Mouse (Mus musculus): ENCODE measurements around the gene Slc9a2. TPM values are rescaled to one million over a fixed set of nuclear protein-coding genes. Genes with fewer than 3 reads are reported as not detected.

The Slc9a2 gene
- polyA plus RNA-seq, 1 experiment from 2014 or later = 0.13 TPM

- in situ Hi-C loops (cut with MboI; ENCODE audit: low pct_unique_long_range_greater_than_20kb) = no loop called here
- ChIA-PET CTCF (interaction anchor here (1.4 to 2.2 kb wide), 2 partner anchors 9 to 43 kb away, joined by 3 to 7 read pairs; no protein-coding TSS in a partner anchor), POLR2A (no interaction called here)
- DNase-seq (ENCODE audit: low read depth, low spot score) (no peak), ATAC-seq (no peak)
- no peaks in the 10 kb centered on the region for H3K27me3 ChIP-seq
- TF ChIP-seq CTCF (IDR thresholded peaks at IDR 0.05) = no peak
These were observed 103.9 kb downstream of the Slc9a2 start for GRCm38 (mm10) chr1:40784306-40784705.

DNA sequence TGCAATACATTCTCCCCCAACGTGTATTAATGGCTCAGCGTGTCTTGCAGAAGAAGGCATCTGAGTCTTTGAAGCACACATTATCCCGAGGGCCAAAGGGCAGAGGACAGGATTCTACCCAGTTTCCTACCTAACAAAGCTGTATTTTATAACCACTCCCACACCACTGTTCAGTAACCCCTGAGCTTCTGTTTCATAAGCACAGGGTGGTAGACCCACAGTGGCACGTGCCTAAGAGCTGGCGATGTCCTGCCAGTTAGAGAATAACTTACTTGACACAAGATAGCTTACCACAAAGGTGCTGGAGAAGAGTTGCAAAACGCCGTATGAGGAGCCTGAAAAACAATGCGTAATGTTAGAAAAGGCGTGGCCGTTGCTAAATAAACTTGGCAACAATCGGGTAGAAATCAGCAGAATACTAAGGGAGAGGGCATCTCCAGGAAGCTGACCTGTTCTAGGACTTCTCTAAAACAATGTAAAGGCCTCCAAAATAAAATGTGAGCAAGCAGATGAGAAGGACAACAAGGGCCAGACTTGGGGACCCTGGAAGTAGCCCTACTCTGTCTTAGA lies 105.6 kb downstream of the Slc9a2 start:
- ATAC-seq = no peak
- H3K27me3 ChIP-seq = no peaks in the 10 kb centered on the region
- no peak for DNase-seq (ENCODE audit: low read depth, low spot score)
- POLR2A ChIA-PET = no interaction called here
- TF ChIP-seq CTCF (IDR thresholded peaks at IDR 0.05) = no peak
- in situ Hi-C loops (cut with MboI; ENCODE audit: low pct_unique_long_range_greater_than_20kb) = no loop called here
- CTCF ChIA-PET = interaction anchor here (1.0 to 1.4 kb wide), 2 partner anchors 16 to 17 kb away, joined by 4 to 5 read pairs; no protein-coding TSS in a partner anchor

DNA sequence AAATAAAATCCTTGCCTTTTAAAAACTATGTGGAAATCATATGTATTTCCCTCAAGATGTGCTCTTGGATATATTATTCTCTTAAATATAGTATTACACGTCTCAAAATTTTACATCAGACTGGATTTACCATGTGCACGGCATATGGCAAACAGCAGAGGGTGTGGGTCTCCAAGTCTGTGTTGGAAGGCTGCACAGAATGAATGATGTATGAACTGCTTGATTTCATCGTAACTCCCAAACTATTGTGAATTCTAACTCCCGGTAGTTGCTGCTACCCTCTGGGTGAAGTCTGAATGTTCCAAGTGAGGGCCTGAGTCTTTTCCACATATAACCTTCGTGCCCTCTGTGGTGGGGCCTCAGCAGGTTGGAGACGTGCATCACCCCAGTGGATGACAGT lies 108.6 kb downstream of the Slc9a2 start:
- CTCF ChIA-PET = interaction anchor here (1.3 kb wide), 1 partner anchor 49 kb away, joined by 3 read pairs; no protein-coding TSS in a partner anchor
- H3K27me3 ChIP-seq = no peaks in the 10 kb centered on the region
- in situ Hi-C loops (cut with MboI; ENCODE audit: low pct_unique_long_range_greater_than_20kb) = no loop called here
- POLR2A ChIA-PET = no interaction called here
- no peak for TF ChIP-seq CTCF (IDR thresholded peaks at IDR 0.05)
- no peak for DNase-seq (ENCODE audit: low read depth, low spot score)
- no peak for ATAC-seq

- in situ Hi-C loops (cut with MboI; ENCODE audit: low pct_unique_long_range_greater_than_20kb) = no loop called here
- no peaks in the 10 kb centered on the region for H3K27me3 ChIP-seq
- TF ChIP-seq CTCF (IDR thresholded peaks at IDR 0.05) = no peak
- ATAC-seq = peak; percentile 79
- ChIA-PET CTCF (interaction anchor here (1.2 to 1.3 kb wide), 2 partner anchors 18 to 50 kb away, joined by 3 read pairs; no protein-coding TSS in a partner anchor), POLR2A (no interaction called here)
- DNase-seq (ENCODE audit: low read depth, low spot score) = peak; percentile 12
These were observed 109.4 kb downstream of the Slc9a2 start for GRCm38 (mm10) chr1:40789666-40790233.

- in situ Hi-C loops (cut with MboI; ENCODE audit: low pct_unique_long_range_greater_than_20kb) = no loop called here
- POLR2A ChIA-PET = no interaction called here
- no peaks in the 10 kb centered on the region for H3K27me3 ChIP-seq
- CTCF ChIA-PET = interaction anchor here (0.6 to 1.8 kb wide), 4 partner anchors 17 to 496 kb away, joined by 3 to 4 read pairs (median 3); no protein-coding TSS in a partner anchor
- ATAC-seq (peak; percentile 86), DNase-seq (ENCODE audit: low read depth, low spot score) (peak; percentile 50)
- TF ChIP-seq CTCF (IDR thresholded peaks at IDR 0.05) = no peak
These were observed 110.2 kb downstream of the Slc9a2 start, which contains the start of gene Mfsd9 for GRCm38 (mm10) chr1:40790324-40791141. TSS of gene Mfsd9 (minus strand) at chr1:40790687.

GRCm38 (mm10) chr1:40795508-40795907 lies 115.1 kb downstream of the Slc9a2 start:
- no peak for TF ChIP-seq CTCF (IDR thresholded peaks at IDR 0.05)
- in situ Hi-C loops (cut with MboI; ENCODE audit: low pct_unique_long_range_greater_than_20kb) = loop anchor here (5.0 kb wide), 1 partner anchor 47 kb away; no protein-coding TSS in a partner anchor
- no peaks in the 10 kb centered on the region for H3K27me3 ChIP-seq
- DNase-seq (ENCODE audit: low read depth, low spot score) (no peak), ATAC-seq (no peak)
- POLR2A ChIA-PET = no interaction called here
- CTCF ChIA-PET = interaction anchor here (1.5 kb wide), 1 partner anchor 49 kb away, joined by 3 read pairs; no protein-coding TSS in a partner anchor

- in situ Hi-C loops (cut with MboI; ENCODE audit: low pct_unique_long_range_greater_than_20kb) = loop anchor here (5.0 kb wide), 1 partner anchor 45 kb away; no protein-coding TSS in a partner anchor
- ChIA-PET CTCF (interaction anchor here (0.7 to 0.9 kb wide), 2 partner anchors 9 to 16 kb away, joined by 3 read pairs; no protein-coding TSS in a partner anchor), POLR2A (no interaction called here)
- peaks cover 5% of the 10 kb centered on the region for H3K27me3 ChIP-seq
- peak; percentile 20 for DNase-seq (ENCODE audit: low read depth, low spot score)
- ATAC-seq = peak; percentile 76
- peak; percentile 88 for TF ChIP-seq CTCF (IDR thresholded peaks at IDR 0.05)
These were observed 117.0 kb downstream of the Slc9a2 start for GRCm38 (mm10) chr1:40797348-40797747.

DNA sequence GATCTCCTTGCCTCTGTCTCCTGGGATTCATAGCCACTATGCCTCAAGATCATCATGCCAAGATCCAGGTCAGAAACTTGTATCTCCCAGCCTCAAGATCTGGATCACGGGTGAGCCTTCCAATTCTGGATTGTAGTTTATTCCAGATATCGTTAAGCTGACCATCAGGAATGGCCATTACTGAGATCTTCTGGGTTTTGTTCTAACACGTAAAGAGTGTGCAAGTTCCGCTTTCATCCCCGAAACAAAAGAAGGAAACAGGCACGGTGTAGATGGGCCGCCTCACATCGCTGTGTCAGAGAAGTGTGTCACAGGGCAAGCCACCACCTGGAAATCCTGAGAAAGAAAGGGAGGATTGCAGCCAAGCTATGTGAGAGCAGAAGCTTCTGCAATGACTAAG lies 118.7 kb downstream of the Slc9a2 start:
- peaks cover 5% of the 10 kb centered on the region for H3K27me3 ChIP-seq
- in situ Hi-C loops (cut with MboI; ENCODE audit: low pct_unique_long_range_greater_than_20kb) = loop anchor here (5.0 kb wide), 1 partner anchor 43 kb away; no protein-coding TSS in a partner anchor
- POLR2A ChIA-PET = no interaction called here
- DNase-seq (ENCODE audit: low read depth, low spot score) = no peak
- no peak for TF ChIP-seq CTCF (IDR thresholded peaks at IDR 0.05)
- CTCF ChIA-PET = no interaction called here
- no peak for ATAC-seq

DNA sequence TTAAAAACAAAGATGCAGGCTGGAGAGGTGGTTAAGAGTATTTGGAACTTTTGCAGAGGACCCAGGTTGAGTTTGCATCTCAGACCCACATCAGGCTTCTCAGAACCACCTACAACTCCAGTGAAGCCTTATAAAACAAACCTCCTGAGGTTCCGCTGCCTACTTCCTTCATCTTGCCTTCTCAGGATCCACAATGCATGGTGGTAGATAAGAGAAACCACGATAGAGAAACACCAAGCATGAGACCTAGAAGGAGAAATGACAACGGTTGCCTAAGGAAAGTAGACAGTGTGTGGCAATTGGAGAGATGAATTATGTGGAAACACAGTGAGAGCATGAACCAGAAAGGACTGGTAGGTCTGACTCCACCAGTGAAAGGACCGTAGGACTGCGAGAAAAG lies 120.5 kb downstream of the Slc9a2 start:
- POLR2A ChIA-PET = no interaction called here
- ATAC-seq (no peak), DNase-seq (ENCODE audit: low read depth, low spot score) (no peak)
- no peak for TF ChIP-seq CTCF (IDR thresholded peaks at IDR 0.05)
- in situ Hi-C loops (cut with MboI; ENCODE audit: low pct_unique_long_range_greater_than_20kb) = no loop called here
- CTCF ChIA-PET = interaction anchor here (1.2 kb wide), 1 partner anchor 43 kb away, joined by 3 read pairs; no protein-coding TSS in a partner anchor
- peaks cover 15% of the 10 kb centered on the region for H3K27me3 ChIP-seq

- peaks cover 29% of the 10 kb centered on the region for H3K27me3 ChIP-seq
- DNase-seq (ENCODE audit: low read depth, low spot score) (peak; percentile 0), ATAC-seq (no peak)
- ChIA-PET CTCF (interaction anchor here (0.7 to 1.7 kb wide), 12 partner anchors 10 to 44 kb away, joined by 3 to 10 read pairs (median 4); no protein-coding TSS in a partner anchor), POLR2A (no interaction called here)
- in situ Hi-C loops (cut with MboI; ENCODE audit: low pct_unique_long_range_greater_than_20kb) = no loop called here
- TF ChIP-seq CTCF (IDR thresholded peaks at IDR 0.05) = peak; percentile 69
These were observed 122.4 kb downstream of the Slc9a2 start for GRCm38 (mm10) chr1:40802759-40803158.

Data from Patski (cell line).